Mouse (Mus musculus) adrenal gland (tissue): Measurements from ENCODE around the gene Cenpu.

Experiments used
- intact Hi-C: fragments of 180-260 bp; cut with DNase I; formaldehyde crosslinking; loops from one replicate; pipeline ENCODE4 v1.15.1; 2025
- long read RNA-seq, 2 experiments: library from polyadenylated mRNA; unstranded; transcript quantifications; one replicate each; pipeline ENCODE4 v2.0.0; 2020; ENCODE audit warnings: borderline replicate concordance in 1 of 2; ENCODE audit not compliant: insufficient replicate concordance in 1 of 2

Gene Cenpu
- long read RNA-seq, experiment 1 = 0 reads
- long read RNA-seq, experiment 2, partial matches to known transcripts = 0 of 1 reads
- long read RNA-seq, experiment 2, other reads (novel, unspliced or antisense) = 0 of 1 reads

DNA sequence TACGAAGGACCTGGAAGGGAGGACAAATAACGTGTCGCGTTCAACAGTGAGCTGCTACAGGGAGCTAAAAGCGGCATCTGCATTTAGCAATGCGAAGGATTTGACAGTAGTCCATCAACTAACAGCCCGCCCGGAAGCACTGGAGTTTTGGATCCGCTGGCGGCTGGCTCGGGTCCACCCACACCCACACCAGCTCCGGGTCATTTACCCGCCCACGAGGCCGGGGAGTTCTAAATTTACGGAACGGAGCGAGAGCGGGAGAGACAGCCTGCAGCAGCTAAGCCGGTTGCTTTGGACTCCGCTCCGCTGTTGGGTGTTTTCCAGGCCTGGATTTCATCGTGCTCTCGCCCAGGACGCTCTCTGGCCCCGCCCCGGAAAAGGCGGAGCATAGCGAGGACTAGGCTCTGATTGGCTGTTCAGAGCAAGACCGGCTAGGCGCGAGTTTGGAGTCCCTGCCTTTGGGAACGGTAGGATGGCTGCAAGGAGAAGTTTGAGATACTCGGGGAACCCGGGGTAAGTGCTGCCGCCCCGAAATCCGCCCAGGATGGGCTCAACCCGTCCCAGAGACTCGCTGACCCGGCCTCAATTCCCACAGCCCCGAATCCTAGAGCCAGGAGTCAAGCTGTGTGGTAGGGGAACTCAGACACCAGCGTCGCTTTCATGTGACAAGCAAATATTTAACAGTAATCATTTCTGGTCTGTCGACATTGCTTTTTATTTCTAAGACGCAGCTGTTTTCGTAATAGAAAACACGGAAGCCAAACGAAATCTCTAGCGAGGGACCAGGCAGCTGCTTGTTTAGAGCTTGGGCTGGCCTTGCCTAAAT, at the start of gene Cenpu:
Gene Cenpu, plus strand, starts transcription at position 414 of the 826 bp plus-strand sequence.
- intact Hi-C loops = no loop called here

DNA sequence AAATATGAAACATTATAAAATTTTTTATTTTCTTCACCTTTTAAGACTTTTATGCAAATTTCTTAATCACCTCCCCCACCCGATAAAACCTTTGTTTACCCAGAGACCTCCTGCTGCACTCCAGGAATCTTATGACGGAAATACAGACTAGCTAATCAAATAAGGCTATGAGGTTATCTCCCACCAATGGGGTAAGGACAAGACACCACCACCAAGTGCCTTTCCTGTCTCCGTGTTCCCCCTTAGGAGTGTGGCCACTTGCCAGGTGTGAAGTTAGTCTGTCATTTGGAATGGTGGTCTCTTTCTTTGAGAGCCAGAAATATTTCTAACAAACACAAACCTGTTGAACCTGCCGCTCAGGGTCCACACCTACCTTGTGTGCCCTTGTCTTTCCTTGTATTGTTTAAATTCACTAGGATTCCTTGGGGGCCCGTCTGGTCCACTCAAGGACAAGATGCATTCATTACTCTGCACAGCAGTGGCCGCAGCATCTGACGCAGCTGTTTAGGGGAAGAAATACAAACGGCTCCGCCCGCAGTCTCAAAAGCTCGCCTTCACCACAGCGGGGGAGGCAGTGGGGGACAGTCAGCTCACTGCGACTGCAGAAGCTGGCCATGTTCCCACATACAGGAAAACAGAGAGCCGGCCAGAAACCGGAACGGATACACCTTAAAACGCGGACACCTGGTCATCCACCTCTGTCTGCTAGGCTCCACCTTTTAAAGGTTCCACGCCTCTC, 49.3 kb upstream of the Cenpu start:
- intact Hi-C loops = no loop called here

DNA sequence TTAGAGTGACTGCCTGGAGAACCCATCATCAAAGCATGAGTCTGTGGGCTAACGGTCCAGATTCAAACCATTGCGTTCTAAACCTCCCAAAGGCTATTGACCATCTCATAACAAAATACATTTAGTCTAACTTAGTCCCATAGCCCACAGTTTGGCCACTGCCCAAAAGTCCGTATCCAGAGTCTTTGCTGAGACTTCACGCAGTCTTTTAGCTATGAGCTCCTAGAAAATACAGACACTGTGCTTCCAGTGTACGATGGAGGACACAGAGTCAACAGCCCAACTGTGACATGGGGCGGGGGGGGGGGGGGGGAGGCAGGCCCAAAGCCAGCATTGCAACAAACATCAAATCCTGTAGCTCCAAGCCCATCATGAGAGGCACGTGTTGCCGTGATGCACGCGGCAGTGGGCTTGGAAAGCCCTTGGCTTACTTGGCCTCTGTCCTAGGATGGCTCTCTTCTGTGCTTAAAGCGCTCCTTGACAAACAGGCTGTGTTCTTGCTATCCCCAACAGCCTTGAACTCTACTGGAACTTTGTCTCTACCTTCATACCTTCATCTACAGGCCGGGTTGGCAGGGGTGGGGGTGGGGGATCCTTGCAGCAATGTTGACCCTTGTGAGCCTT, 48.6 kb upstream of the Cenpu start:
- intact Hi-C loops = no loop called here

DNA sequence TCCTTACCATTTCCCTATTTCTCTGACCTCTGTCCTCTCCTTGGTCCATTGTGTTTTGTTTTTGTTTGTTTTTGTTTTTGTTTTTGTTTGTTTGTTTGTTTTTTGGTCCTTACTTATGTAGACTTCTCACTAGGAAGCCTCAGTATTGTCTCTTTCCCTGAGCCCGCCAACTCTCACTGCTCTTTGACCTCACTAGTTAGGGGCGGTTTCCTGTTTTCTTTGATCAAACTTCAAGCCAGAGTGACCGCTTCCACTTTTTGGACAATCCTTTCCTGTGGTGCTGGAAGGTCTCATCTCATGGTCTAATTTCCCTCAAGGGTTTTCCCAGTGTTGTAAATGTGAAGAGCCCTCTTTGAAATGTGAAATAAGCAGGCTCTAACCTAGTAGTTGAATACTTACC, 47.6 kb upstream of the Cenpu start:
- intact Hi-C loops = no loop called here

DNA sequence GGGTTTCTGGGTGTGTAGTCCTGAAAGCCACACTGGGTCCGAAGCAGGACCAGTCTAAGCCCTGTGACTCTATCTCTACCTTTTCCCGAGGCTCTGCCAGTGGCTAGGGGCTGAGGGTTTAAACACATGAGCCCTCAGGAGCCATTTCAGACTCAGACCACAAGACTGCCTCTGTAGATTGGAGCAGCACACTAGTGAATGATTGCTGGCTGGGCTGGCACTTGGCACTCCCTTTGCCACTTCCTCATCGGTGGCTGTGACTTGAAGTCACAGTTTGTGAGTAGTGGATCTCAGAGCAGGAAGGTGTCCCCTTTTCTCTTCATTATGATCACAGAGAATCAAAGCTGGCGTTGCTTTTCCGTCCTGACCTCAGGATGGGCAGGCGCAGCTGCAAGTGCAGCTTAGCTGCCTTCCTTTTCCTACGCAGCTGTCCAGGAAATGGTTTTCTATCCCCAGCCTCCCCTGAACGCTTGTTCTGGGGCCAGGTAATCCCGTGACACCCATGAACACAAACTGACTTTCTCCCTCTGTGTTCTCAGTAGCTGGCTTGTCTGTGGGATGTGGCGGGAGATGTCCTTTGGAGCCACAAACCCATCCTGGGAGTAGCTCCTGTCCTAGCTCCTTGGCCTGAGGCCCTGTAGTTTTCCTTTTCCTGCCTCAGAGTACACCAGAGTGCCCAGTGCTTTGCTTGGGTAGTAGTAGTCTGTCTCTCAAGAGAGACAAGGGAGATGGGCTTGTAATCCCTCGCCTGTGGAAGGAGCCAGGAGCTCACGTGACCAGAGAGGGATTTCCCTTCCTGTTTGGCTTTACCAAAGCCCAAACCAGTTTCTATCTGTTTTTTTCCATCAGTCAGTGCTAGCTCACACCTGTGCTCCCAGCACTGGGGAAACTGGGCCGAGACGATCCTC, 43.1 kb upstream of the Cenpu start:
- intact Hi-C loops = no loop called here

DNA sequence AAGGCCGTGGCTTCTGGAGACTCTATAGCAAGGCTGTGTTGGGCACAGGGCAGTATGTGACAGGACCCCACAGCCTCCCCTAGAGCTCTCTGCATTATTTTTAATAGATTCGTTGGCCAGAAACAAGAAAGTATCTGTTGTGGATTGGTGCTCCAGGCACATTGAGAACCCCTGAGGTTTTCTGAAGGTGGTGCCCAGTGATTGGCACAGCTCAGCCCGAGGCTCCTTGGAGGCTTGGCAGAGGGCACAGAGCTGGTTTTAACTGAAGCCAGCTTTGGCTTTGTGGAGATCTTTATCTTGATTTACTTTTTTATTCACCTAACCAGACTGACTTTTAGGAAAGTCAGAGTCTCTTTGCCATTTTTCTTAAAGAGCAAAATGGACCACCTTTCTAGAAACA, 42.4 kb upstream of the Cenpu start:
- intact Hi-C loops = no loop called here

DNA sequence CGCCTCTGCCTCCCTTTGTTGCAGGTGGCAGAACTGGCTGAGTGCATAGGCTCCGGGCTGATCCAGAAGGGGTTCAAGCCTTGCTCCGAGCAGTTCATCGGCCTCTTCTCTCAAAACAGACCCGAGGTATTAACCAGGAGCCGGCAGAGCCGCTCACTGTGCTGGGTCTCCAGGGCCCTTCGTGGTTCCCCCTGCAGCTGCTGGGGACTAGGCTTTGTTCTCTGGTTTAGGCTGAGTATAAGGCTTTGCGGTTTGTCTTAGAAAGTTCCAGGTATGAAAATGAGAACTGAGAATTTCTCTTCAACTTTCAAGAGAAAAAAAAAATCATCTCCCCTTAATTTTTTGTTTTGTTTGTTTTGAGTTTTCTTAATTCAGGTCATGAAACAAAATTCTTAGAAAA, 40.5 kb upstream of the Cenpu start:
- intact Hi-C loops = no loop called here

DNA sequence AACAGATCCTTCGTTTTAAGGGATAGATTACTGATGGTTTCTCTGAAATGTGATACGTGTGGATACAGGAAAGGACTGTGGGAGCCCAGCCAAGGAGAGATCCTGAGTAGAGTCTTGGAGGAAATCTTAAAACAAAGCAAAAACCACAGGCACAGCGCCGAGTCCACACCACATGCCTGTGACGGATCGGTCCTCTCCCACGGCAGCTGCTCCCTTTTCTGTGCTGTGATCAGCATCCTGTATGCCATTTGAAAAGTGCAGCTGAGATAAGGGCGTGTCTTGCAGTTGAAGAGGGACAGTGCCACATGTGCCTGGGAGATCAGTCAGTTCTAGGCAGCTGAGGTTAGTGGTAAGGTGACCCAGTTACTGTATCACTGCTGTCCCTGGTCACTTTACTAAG, 39.3 kb upstream of the Cenpu start:
- intact Hi-C loops = no loop called here

DNA sequence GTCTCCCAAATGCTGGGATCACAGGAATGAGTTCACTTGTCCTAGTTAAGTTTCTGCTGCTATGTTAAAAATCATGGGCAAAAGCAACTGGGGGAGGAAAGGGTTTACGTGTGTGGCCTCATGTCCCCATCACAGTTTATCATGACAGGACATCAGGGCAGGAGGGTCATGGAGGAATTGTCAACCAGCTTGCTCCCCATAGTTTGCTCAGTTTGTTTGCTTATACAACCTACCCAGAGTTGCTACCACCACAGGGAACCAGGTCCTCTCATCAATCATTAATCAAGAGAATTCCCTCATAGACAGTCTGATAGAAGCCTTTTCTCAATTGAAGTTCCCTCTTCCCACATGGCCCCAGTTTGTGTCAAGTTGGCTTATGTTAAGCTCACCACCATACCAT, 37.8 kb upstream of the Cenpu start:
- intact Hi-C loops = no loop called here

DNA sequence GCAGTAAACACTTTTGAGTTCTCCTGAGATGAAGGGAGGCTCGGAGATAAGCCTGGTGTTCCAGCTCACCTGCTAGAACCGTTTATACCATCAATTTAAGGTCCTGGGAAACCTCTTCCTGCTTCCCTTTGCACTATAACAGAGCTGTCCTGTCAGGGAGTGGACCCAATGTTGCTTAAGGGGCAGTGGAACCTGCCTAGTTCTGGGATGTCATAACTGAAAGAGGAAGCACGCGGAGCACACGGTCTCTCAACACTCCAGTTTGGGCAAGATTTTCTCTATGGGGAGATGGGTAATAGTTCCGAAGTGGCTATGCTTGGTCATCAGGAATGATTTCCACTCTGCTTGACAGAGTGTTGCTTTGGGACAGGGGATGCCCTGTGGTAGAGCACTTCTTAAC, 31.2 kb upstream of the Cenpu start:
- intact Hi-C loops = no loop called here

DNA sequence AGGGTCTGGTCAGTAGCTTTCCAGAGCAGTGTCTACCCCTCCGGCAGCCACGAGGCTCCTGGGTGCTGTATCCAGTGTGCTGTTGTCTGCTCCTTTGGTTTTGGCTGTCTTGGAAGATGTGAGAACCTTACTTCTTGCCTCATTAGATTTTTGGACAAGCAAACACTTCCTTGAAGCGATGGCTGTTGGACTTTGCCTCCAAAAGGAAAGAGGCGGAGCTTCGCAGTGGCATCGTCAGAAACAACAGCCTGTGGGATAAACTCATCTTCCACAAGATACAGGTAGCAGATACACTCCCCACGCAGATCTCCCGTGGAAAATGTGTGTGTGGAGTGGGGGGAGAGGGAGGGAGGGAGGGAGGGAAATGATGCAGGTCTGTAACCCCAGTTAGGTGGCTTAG, 25.7 kb upstream of the Cenpu start:
- intact Hi-C loops = no loop called here

DNA sequence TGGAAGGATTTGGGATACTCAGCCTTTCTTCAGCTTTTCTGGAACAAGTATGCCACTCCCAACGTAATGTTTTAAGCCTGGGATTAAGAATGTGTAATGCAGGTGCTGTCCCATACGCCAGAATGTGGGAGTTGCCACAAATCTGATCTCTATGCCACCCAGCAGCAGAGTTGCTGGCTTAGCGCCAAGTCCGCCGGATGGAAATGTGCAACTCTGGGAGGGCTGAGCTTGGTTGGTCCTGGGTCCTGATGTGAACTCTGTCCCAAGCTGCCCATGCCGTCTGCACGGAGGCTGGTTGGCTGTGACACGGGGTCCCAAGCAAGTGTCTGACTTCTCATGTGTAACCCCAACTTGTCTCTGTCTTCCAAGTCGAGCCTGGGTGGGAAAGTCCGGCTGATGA, 25.0 kb upstream of the Cenpu start:
- intact Hi-C loops = no loop called here

DNA sequence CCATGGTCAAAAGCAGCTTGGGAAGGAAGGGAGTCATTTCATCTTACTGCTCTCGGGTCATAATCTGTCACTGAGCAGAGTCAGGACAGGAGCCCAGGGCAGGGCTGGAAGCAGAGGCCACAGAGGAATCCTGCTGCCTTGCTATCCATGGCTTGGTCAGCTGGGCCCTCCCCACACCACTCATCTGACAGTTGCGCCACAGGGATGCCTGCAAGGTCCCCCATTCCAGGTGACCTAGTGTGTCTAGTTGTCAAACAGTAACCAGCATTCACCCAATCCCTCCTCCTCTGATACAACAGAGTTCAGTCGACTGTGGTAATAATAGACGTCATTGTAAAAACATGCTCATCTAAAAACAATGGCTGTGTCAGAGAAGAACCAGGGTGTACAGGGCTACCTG, 22.3 kb upstream of the Cenpu start:
- intact Hi-C loops = no loop called here

DNA sequence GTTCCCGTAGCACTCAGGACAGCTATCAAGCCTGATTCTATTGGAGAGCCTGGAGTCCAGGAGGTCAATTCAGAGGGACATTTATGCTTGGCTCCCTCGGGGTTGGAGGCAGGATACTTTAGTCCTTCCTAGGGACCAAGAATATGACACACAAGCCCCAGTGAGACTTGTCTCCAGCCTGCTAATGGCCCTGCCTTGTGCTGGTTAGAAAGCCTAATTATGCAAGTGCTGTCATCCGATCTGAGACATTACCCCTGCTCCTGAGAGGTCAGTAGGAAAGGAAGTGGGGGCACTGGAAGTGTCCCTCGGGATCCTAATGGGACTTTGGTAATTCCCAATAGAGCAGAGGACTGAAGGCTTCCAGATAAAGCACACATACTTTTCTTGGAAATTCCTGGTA, 21.3 kb upstream of the Cenpu start:
- intact Hi-C loops = no loop called here

DNA sequence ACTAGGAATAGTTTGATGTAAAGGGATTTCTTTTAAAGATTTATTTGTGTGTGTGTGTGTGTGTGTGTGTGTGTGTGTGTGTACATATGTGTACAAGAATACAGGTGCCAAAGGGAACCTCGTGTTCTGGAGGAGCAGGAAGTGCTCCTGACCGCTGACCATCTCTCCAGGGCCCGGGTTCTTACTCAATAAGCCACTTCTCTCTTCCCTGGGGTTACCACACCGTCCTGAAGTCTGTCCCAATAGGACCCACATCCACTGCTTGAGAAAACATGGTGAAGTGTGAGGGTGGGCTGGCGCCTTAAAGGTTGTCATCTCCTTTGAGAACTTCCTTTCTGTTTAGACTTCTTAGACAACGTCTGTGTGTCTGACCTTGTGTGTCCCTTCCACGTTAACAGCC, 17.9 kb upstream of the Cenpu start:
- intact Hi-C loops = no loop called here

DNA sequence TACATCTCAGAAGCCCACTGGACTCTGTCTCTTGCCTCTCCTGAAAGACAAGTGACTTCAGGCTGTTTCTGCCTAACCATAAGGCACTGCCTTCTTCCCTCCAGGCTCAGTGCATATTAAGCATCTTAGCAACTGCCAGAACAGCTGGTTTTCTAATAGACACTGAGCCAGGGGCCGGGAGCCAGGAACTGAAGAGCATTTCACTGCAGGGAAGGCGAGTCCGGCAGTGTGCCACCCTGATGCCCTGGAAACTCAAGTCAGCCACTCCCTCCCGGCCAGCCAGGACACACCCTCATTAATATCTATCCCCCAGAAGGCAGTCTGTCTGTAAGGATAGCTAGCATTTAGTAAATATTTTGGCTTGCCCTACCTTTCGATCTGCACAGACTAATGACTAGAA, 12.1 kb upstream of the Cenpu start:
- intact Hi-C loops = no loop called here

DNA sequence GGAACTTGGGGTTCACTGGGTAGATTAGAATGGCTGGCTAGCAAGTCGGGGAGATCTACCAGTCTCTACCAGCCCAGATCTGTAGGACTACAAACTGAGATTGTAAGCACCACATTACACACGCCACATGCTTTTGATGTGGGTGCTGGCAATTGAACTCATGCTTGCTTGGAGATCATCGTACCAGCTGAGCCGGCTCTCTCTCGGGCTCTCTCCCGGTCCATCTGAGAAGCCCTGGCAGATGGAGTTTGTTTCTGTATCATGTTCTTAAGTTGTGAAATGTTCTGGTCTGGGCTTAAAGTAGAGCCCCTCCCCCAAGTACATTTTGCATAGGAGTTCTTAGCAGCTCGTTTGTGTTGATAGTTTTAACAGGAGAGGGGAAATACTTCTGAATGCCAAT, 8.6 kb upstream of the Cenpu start:
- intact Hi-C loops = no loop called here

DNA sequence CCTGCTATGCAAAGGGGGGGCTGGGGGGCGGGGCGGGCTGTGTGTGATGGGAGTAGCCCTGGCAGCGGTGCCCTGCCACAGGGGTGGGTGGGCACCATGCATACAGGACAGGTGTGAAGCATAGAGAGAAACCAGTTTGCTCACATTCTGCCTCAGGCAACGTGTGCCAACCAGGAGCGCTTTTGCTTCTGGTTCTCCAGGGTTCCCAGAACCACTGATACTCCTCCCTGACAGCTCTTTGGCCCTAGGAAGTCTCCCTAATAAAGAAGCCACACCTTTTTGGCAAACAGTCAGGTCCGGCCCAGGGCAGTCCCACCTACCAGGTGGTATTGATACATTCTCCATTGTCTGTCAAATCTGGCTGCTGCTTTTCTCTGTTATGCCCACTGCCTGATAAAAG, 8.2 kb upstream of the Cenpu start:
- intact Hi-C loops = no loop called here

DNA sequence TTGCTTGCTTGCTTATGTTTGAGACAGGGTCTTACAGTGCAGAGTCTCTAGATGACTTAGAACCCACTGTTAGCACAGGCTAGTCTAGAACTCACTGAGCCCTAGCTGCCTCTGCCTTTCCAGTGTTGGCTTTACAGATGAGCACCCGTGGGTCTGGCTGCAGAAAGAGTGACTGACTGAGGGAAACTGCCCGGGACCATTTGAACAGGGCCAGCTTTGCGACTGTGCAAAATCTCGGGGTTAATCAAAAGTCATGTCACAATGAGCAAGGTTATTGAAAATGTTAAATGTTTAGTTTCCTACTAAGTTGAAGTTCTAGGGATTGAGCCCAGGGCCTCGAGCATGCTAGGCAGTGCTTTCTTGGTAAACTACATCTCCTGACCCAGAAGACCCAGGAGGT, 6.0 kb upstream of the Cenpu start:
- intact Hi-C loops = loop anchor here (2.0 kb wide), 2 partner anchors 235 to 305 kb away; no protein-coding TSS in a partner anchor

DNA sequence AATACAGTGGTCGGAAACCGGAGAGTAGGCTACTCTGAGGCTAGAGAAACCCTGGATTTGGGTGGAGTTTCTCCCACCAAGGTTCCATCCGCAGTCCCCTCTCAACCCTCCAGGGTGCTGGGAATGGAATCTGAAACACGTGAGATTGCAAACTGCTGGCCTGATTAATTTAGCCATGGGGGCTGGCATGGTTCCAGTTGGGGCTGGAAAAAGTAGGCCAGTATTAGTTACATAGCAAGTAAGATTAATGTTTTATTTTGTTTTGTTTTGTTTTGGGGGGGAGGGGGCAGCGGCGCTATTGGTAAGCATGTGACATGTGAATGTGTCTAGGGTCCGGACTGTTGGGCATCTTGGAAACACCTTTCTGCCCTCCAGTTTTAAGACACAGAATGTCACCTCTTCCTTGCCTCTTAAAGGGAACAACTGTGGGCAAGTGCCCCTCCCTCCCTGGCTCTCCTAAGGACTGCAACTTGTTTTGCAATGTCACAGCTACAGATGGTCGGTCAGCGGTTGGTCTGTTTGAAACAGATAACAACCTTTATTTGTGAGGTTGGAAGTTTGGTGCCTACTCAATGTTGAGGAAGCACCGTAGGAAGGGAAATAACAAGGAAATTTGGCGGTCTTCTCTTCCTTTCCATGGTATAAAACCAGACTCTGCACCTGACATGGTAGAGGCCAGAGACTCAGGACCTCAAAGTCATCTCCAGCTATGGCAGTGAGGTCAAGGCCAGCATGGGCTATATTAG, 5.2 kb upstream of the Cenpu start:
- intact Hi-C loops = loop anchor here (2.0 kb wide), 2 partner anchors 236 to 306 kb away; no protein-coding TSS in a partner anchor
